ENCODE assay signal across 8 mouse cellular contexts in genomic region chr3:87525043-87525836, GRCm38 (mm10). TPM values are rescaled to one million over a fixed set of nuclear protein-coding genes. Genes with fewer than 3 reads are reported as not detected.
DNase-seq lines count a peak whose midpoint lies in the region; ATAC-seq and TF ChIP-seq lines count a peak whose summit lies in the region.

TSS of gene Etv3 (plus strand) at chr3:87525407.

- H3K36me3 ChIP-seq in CH12.LX (replicated peaks in 1 of 2; ENCODE audit: control insufficient read depth in 1 of 2, insufficient read depth in 1 of 2, low read length in 1 of 2) = peaks cover 30 to 31% of the 10 kb centered on the region in 2 experiments
- peaks cover 32% of the 10 kb centered on the region for H3K36me3 ChIP-seq in forebrain, embryonic 10.5 days (replicated peaks)
- H3K36me3 ChIP-seq in heart, embryonic 14.5 days (ENCODE audit: control insufficient read depth, insufficient read depth, low read length) = peaks cover 32% of the 10 kb centered on the region
- peaks cover 31% of the 10 kb centered on the region for H3K36me3 ChIP-seq in liver, embryonic 12.5 days
- peaks cover 20% of the 10 kb centered on the region for H3K36me3 ChIP-seq in stomach, embryonic 14.5 days (ENCODE audit: control insufficient read depth, insufficient read depth, low read length)

- H3K9me3 ChIP-seq in CH12.LX (replicated peaks; ENCODE audit: low read length) = no peaks in the 10 kb centered on the region
- H3K9me3 ChIP-seq in forebrain, embryonic 10.5 days = no peaks in the 10 kb centered on the region
- no peaks in the 10 kb centered on the region for H3K9me3 ChIP-seq in heart, embryonic 14.5 days (ENCODE audit: control insufficient read depth, low read length)
- H3K9me3 ChIP-seq in liver, embryonic 12.5 days (replicated peaks) = no peaks in the 10 kb centered on the region
- H3K9me3 ChIP-seq in stomach, embryonic 14.5 days (ENCODE audit: control insufficient read depth, low read depth, low read length) = no peaks in the 10 kb centered on the region

- peak; percentile 94 for TF ChIP-seq POLR2A in CH12.LX (IDR thresholded peaks at IDR 0.05; ENCODE audit: low read depth, low read length)

- WGBS in forebrain, embryonic 10.5 days = 7% methylated on average over 55 of the region's 64 CpGs
- WGBS in heart, embryonic 14.5 days = 3% methylated on average over 64 of the region's 64 CpGs
- WGBS in liver, embryonic 12.5 days (ENCODE audit: insufficient replicate concordance) = 6% methylated on average over 57 of the region's 64 CpGs
- 6% methylated on average over 58 of the region's 64 CpGs for WGBS in stomach, embryonic 14.5 days

- peak; percentile 82 for DNase-seq in CH12.LX (ENCODE audit: extremely low read depth)
- peak; percentile 78 for DNase-seq in c-Kit-positive CD71-negative TER-119-negative erythroid progenitor cells, embryonic 14.5 days (ENCODE audit: low read depth)
- peak; percentile 87 for DNase-seq in forebrain, embryonic 10.5 days (ENCODE audit: extremely low spot score, low spot score)
- peak; percentile 93 for DNase-seq in kidney, postnatal 14 days
- DNase-seq in natural killer cell, adult 2 months (ENCODE audit: low spot score in 2 of 2) = peak; percentile 79 to 85

- no peaks in the 10 kb centered on the region for H3K27me3 ChIP-seq in CH12.LX (replicated peaks)
- no peaks in the 10 kb centered on the region for H3K27me3 ChIP-seq in forebrain, embryonic 10.5 days (ENCODE audit: poor library complexity, severe bottlenecking)
- H3K27me3 ChIP-seq in heart, embryonic 14.5 days (ENCODE audit: control insufficient read depth, insufficient read depth, low read length) = no peaks in the 10 kb centered on the region
- 0 out of 2 replicates have a peak, but pooled peaks cover 5% of the 10 kb centered on the region for H3K27me3 ChIP-seq in liver, embryonic 12.5 days (replicated peaks)
- no peaks in the 10 kb centered on the region for H3K27me3 ChIP-seq in stomach, embryonic 14.5 days (ENCODE audit: control insufficient read depth, insufficient read depth, low read length)

- peak within 1 kb of the TSS; percentile 89 for H3K9ac ChIP-seq in CH12.LX (ENCODE audit: insufficient read depth, low read depth)
- peak within 1 kb of the TSS; percentile 98 for H3K9ac ChIP-seq in heart, embryonic 14.5 days (ENCODE audit: low read length)
- H3K9ac ChIP-seq in liver, embryonic 12.5 days = peak within 1 kb of the TSS; percentile 93
- H3K9ac ChIP-seq in stomach, embryonic 14.5 days (replicated peaks; ENCODE audit: low read depth, low read length) = peak within 1 kb of the TSS; percentile 97

- no peak for TF ChIP-seq EP300 in CH12.LX (IDR thresholded peaks at IDR 0.05; ENCODE audit: low read length)

- peak; percentile 95 for ATAC-seq in heart, embryonic 14.5 days (ENCODE audit: insufficient number of reproducible peaks, insufficient read depth, low FRiP score, low read depth)
- peak; percentile 94 for ATAC-seq in liver, embryonic 12.5 days
- ATAC-seq in stomach, embryonic 14.5 days (ENCODE audit: insufficient number of reproducible peaks, insufficient read depth, low FRiP score, low read depth) = peak; percentile 95

- dilution Hi-C loops in CH12.LX (cut with MboI; ENCODE audit: extremely low pct_ligation_motif_present, extremely low pct_unique_long_range_greater_than_20kb, low sequenced_read_pairs) = no loop called here

- H3K4me2 ChIP-seq in CH12.LX (ENCODE audit: insufficient read depth, low read depth, poor library complexity, severe bottlenecking) = peak within 1 kb of the TSS; percentile 87
- H3K4me2 ChIP-seq in heart, embryonic 14.5 days (ENCODE audit: low read length) = peak within 1 kb of the TSS; percentile 87
- peak within 1 kb of the TSS; percentile 86 for H3K4me2 ChIP-seq in liver, embryonic 12.5 days
- peak within 1 kb of the TSS; percentile 84 for H3K4me2 ChIP-seq in stomach, embryonic 14.5 days (replicated peaks; ENCODE audit: low read depth, low read length)

- peaks cover 26% of the 10 kb centered on the region for H3K79me2 ChIP-seq in CH12.LX (replicated peaks; ENCODE audit: control insufficient read depth, extremely low read depth, insufficient read depth, poor library complexity, severe bottlenecking)

- H3K4me3 ChIP-seq in CH12.LX (replicated peaks in 1 of 3; ENCODE audit: low read depth in 2 of 3, low read length in 2 of 3, poor library complexity in 1 of 3) = peak within 1 kb of the TSS; percentile 91 to 98 (median 97)
- peak within 1 kb of the TSS; percentile 99 for H3K4me3 ChIP-seq in forebrain, embryonic 10.5 days
- peak within 1 kb of the TSS; percentile 90 to 98 for H3K4me3 ChIP-seq in heart, embryonic 14.5 days (ENCODE audit: control insufficient read depth in 1 of 2, insufficient read depth in 1 of 2, low read depth in 1 of 2, low read length in 2 of 2)
- H3K4me3 ChIP-seq in liver, embryonic 12.5 days = peak within 1 kb of the TSS; percentile 88
- H3K4me3 ChIP-seq in stomach, embryonic 14.5 days (ENCODE audit: low read depth, low read length) = peak within 1 kb of the TSS; percentile 100

- peaks cover 22 to 68% of the 10 kb centered on the region in 2 experiments for H3K4me1 ChIP-seq in CH12.LX (ENCODE audit: control insufficient read depth in 1 of 2, insufficient read depth in 2 of 2)
- H3K4me1 ChIP-seq in forebrain, embryonic 10.5 days = peaks cover 23% of the 10 kb centered on the region
- H3K4me1 ChIP-seq in heart, embryonic 14.5 days (ENCODE audit: control insufficient read depth in 2 of 2, insufficient read depth in 2 of 2, low read length in 2 of 2) = peaks cover 11 to 30% of the 10 kb centered on the region in 2 experiments
- H3K4me1 ChIP-seq in liver, embryonic 12.5 days = peaks cover 31% of the 10 kb centered on the region
- peaks cover 14% of the 10 kb centered on the region for H3K4me1 ChIP-seq in stomach, embryonic 14.5 days (ENCODE audit: control insufficient read depth, insufficient read depth, low read length)

- TF ChIP-seq CTCF in CH12.LX (conservative IDR thresholded peaks at IDR 0.05 in 1 of 2, IDR thresholded peaks at IDR 0.05 in 1 of 2; ENCODE audit: low read depth in 2 of 2, low read length in 2 of 2) = peak in 1 of 2 experiments; percentile 8; a peak in 1 of 4 replicates

- H3K27ac ChIP-seq in CH12.LX (ENCODE audit: insufficient read depth, low read depth) = peak within 1 kb of the TSS; percentile 27
- peak within 1 kb of the TSS; percentile 94 for H3K27ac ChIP-seq in forebrain, embryonic 10.5 days
- H3K27ac ChIP-seq in heart, embryonic 14.5 days (replicated peaks in 1 of 2; ENCODE audit: control insufficient read depth in 1 of 2, insufficient read depth in 1 of 2, low read depth in 2 of 2, low read length in 2 of 2) = peak within 1 kb of the TSS; percentile 92 to 93
- H3K27ac ChIP-seq in liver, embryonic 12.5 days = peak within 1 kb of the TSS; percentile 73
- peak within 1 kb of the TSS; percentile 80 for H3K27ac ChIP-seq in stomach, embryonic 14.5 days (ENCODE audit: low read length)

- no peak for TF ChIP-seq RAD21 in CH12.LX (IDR thresholded peaks at IDR 0.05; ENCODE audit: low read depth, low read length)

- in situ Hi-C loops in CH12.LX (cut with MboI; ENCODE audit: low pct_ligation_motif_present, low pct_unique_long_range_greater_than_20kb, low sequenced_read_pairs) = no loop called here

TF ChIP-seq in CH12.LX, 34 proteins besides CTCF, POLR2A, EP300 and RAD21:
- peak; percentile 61; the same call in 1 of the 2 replicates for TF ChIP-seq TBP (conservative IDR thresholded peaks at IDR 0.05; ENCODE audit: low read depth, low read length)
- TF ChIP-seq POLR2AphosphoS2 (IDR thresholded peaks at IDR 0.05; ENCODE audit: low read depth, low read length) = peak; percentile 44; the same call in 1 of the 2 replicates
- TF ChIP-seq PAX5 (IDR thresholded peaks at IDR 0.05; ENCODE audit: low read length) = no peak
- TF ChIP-seq UBTF (IDR thresholded peaks at IDR 0.05; ENCODE audit: low read depth, low read length) = peak; percentile 89
- TF ChIP-seq ZMIZ1 (IDR thresholded peaks at IDR 0.05; ENCODE audit: low read depth, low read length) = peak; percentile 76
- peak; percentile 62; the same call in 1 of the 2 replicates for TF ChIP-seq MXI1 (IDR thresholded peaks at IDR 0.05; ENCODE audit: low read depth, low read length)
- peak; percentile 59; the same call in 1 of the 2 replicates for TF ChIP-seq KAT2A (IDR thresholded peaks at IDR 0.05; ENCODE audit: insufficient replicate concordance, low read length)
- no peak for TF ChIP-seq ZC3H11A (IDR thresholded peaks at IDR 0.05; ENCODE audit: low read depth, low read length)
- no peak for TF ChIP-seq E2F4 (IDR thresholded peaks at IDR 0.05; ENCODE audit: insufficient replicate concordance, low read depth, low read length)
- TF ChIP-seq HCFC1 (IDR thresholded peaks at IDR 0.05; ENCODE audit: low read depth, low read length) = peak; percentile 81
- TF ChIP-seq MAX (IDR thresholded peaks at IDR 0.05; ENCODE audit: low read length) = peak; percentile 66; the same call in 1 of the 2 replicates
- TF ChIP-seq TCF12 (IDR thresholded peaks at IDR 0.05; ENCODE audit: low read depth, low read length) = peak; percentile 83
- peak; percentile 76; the same call in 1 of the 2 replicates for TF ChIP-seq NELFE (IDR thresholded peaks at IDR 0.05; ENCODE audit: low read depth, low read length)
- TF ChIP-seq MAZ (IDR thresholded peaks at IDR 0.05; ENCODE audit: low read depth, low read length) = peak; percentile 90
- TF ChIP-seq ZKSCAN1 (IDR thresholded peaks at IDR 0.05; ENCODE audit: borderline replicate concordance, low read depth, low read length) = no peak
- peak; percentile 10 for TF ChIP-seq SMC3 (IDR thresholded peaks at IDR 0.05; ENCODE audit: low read depth, low read length)
- no peak for TF ChIP-seq ZNF384 (IDR thresholded peaks at IDR 0.05; ENCODE audit: low read depth, low read length)
- TF ChIP-seq ETS1 (conservative IDR thresholded peaks at IDR 0.05; ENCODE audit: low read depth, low read length) = peak; percentile 33; the same call in 1 of the 2 replicates
- peak; percentile 30; the same call in 1 of the 2 replicates for TF ChIP-seq IRF4 (IDR thresholded peaks at IDR 0.05; ENCODE audit: low read depth, low read length)
- TF ChIP-seq BHLHE40 (IDR thresholded peaks at IDR 0.05; ENCODE audit: low read depth, low read length) = peak; percentile 84
- TF ChIP-seq ELF1 (IDR thresholded peaks at IDR 0.05; ENCODE audit: low read depth, low read length) = peak; percentile 81
- peak; percentile 23; the same call in 1 of the 2 replicates for TF ChIP-seq MYC (IDR thresholded peaks at IDR 0.05; ENCODE audit: low read depth, low read length)

RNA-seq across cellular contexts. Expression of gene Etv3, which starts in this region (rescaled TPM):
- 12.6 and 13.1 TPM in 2 replicates for total RNA-seq in CH12.LX (2012; rRNA removed)
- 16.8 and 17.3 TPM in 2 replicates for total RNA-seq in CH12.LX (2014; rRNA removed)
- polyA plus RNA-seq in CH12.LX (2012; ENCODE audit: insufficient read length, low read depth) = 22.7 and 24.1 TPM in 2 replicates
- 10.9 and 11.0 TPM in 2 replicates for polyA plus RNA-seq in forebrain, embryonic 10.5 days (2016; fragmentation: Nextera tagmentation; extraction: Ambion mirVana)
- polyA plus RNA-seq in heart, embryonic 14.5 days (2014; fragmentation: Nextera tagmentation; extraction: Ambion mirVana) = 7.3 and 9.3 TPM in 2 replicates
- polyA plus RNA-seq in liver, embryonic 12.5 days (2016; fragmentation: Nextera tagmentation; extraction: Ambion mirVana) = 5.2 and 5.6 TPM in 2 replicates
- polyA plus RNA-seq in stomach, embryonic 14.5 days (2014; fragmentation: Nextera tagmentation; extraction: Ambion mirVana) = 10.7 and 10.8 TPM in 2 replicates

Comparison
In these comparisons a context has a peak if more than half of its experiments do, and no peak if none do; other contexts are left out.
1. Peak in every context shown above with its lines: DNase-seq, ATAC-seq, H3K4me3 ChIP-seq and H3K27ac ChIP-seq.
2. H3K27ac ChIP-seq: peak in every context shown above with its lines; median percentile 94 in forebrain, embryonic 10.5 days; 92 in heart, embryonic 14.5 days; 80 in stomach, embryonic 14.5 days; 73 in liver, embryonic 12.5 days; 27 in CH12.LX.